ENCODE assay signal across 29 mouse cellular contexts in the genomic region with DNA sequence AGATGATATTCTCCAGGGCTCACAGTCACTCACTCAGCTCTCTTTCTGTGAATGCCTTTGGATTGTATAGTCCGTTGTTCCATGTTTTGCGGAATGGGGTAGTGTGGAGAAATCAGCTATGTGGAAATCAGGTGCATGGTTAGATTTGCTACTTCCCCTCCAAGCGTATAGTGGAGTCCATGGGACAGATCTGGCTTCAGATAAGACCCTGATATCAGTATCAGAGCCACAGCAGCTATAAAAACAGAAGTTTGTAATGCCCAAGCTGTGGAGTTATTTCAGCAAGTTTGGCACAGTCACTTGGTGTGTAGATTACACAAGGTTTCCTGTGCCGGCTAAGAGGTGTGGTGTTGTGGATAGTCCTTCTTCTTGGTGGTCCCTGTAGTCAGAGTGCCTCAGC.
DNase-seq lines count a peak whose midpoint lies in the region; ATAC-seq and TF ChIP-seq lines count a peak whose summit lies in the region.
"Had no signal": no experiment of that assay in that cellular context is flagged by ENCODE, and none has a peak within 500 bp of the region (broad histone marks: within the 10 kb centered on the region; RNA-seq: fewer than 3 reads in every experiment).

No protein-coding gene starts in this region.

- H3K36me3 ChIP-seq in midbrain, embryonic 14.5 days (ENCODE audit: control insufficient read depth, insufficient read depth, low read length), result no peaks in the 10 kb centered on the region
- H3K36me3 ChIP-seq: embryonic facial prominence, embryonic 13.5 days; embryonic facial prominence, embryonic 15.5 days; forebrain, embryonic 10.5 days; forebrain, embryonic 12.5 days; G1E had no signal

- H3K27ac ChIP-seq in layer of hippocampus, adult 2 months, result peak overlapping the region; percentile 90
- H3K27ac ChIP-seq in midbrain, embryonic 14.5 days (replicated peaks; ENCODE audit: low read depth, low read length), result no peak overlapping the region
- H3K27ac ChIP-seq: embryonic facial prominence, embryonic 13.5 days; embryonic facial prominence, embryonic 15.5 days; forebrain, embryonic 10.5 days; forebrain, embryonic 12.5 days had no signal

- H3K4me2 ChIP-seq in midbrain, embryonic 14.5 days (ENCODE audit: low read length), result no peak overlapping the region
- H3K4me2 ChIP-seq: embryonic facial prominence, embryonic 13.5 days; embryonic facial prominence, embryonic 15.5 days; forebrain, embryonic 12.5 days had no signal

- no peak overlapping the region for H3K4me3 ChIP-seq in layer of hippocampus, adult 2 months
- H3K4me3 ChIP-seq in midbrain, embryonic 14.5 days (replicated peaks; ENCODE audit: low read depth, low read length), result no peak overlapping the region
- H3K4me3 ChIP-seq: embryonic facial prominence, embryonic 13.5 days; embryonic facial prominence, embryonic 15.5 days; erythroblast, embryonic 14.5 days; forebrain, embryonic 10.5 days; forebrain, embryonic 12.5 days had no signal

- no peak for TF ChIP-seq CTCF in layer of hippocampus, adult 2 months (conservative IDR thresholded peaks at IDR 0.05)

- no peak overlapping the region for H3K9ac ChIP-seq in midbrain, embryonic 14.5 days (replicated peaks; ENCODE audit: low read length)
- H3K9ac ChIP-seq: embryonic facial prominence, embryonic 13.5 days; embryonic facial prominence, embryonic 15.5 days; forebrain, embryonic 12.5 days had no signal

- H3K27me3 ChIP-seq in midbrain, embryonic 14.5 days (ENCODE audit: control insufficient read depth, insufficient read depth, low read length), result no peaks in the 10 kb centered on the region
- H3K27me3 ChIP-seq: CH12.LX; embryonic facial prominence, embryonic 13.5 days; embryonic facial prominence, embryonic 15.5 days; forebrain, embryonic 12.5 days; Patski had no signal

- DNase-seq in layer of hippocampus, adult 2 months (ENCODE audit: low spot score in 2 of 2), result no peak
- no peak for DNase-seq in layer of hippocampus, adult 9-10 months (ENCODE audit: low spot score)
- peak; percentile 84 for DNase-seq in 416B (ENCODE audit: low read depth)
- DNase-seq in midbrain, embryonic 14.5 days, result no peak
- DNase-seq in adrenal gland, postnatal 4 days (ENCODE audit: low spot score in 2 of 2), result no peak
- DNase-seq: adrenal gland, adult 8-10 months; adrenal gland, postnatal 14 days; adrenal gland, postnatal 36 days; B cell, adult 2 months; cerebellum, adult 11 months; cerebellum, adult 18-20 months; cerebellum, adult 8-10 months; cerebellum, adult 9-11 months; cerebellum, postnatal 14 days; cerebellum, postnatal 36 days; embryo, embryonic 11 days had no signal

- ATAC-seq in granulocyte monocyte progenitor cell, adult 5-6 weeks (replicated peaks; ENCODE audit: poor library complexity, severe bottlenecking), result peak; percentile 81
- ATAC-seq in midbrain, embryonic 14.5 days (ENCODE audit: low FRiP score, low TSS enrichment), result no peak
- ATAC-seq: activated CD4-positive, CD25-positive, alpha-beta regulatory T cell, adult 4 months; CD4-positive, CD25-positive, alpha-beta regulatory T cell, adult 4 months; forebrain, embryonic 14.5 days; forebrain, embryonic 16.5 days; Patski had no signal

- H3K4me1 ChIP-seq in midbrain, embryonic 14.5 days (ENCODE audit: control insufficient read depth, insufficient read depth, low read length), result no peaks in the 10 kb centered on the region
- H3K4me1 ChIP-seq: embryonic facial prominence, embryonic 13.5 days; embryonic facial prominence, embryonic 15.5 days; forebrain, embryonic 10.5 days; forebrain, embryonic 12.5 days had no signal

- 93% methylated on average over 4 of the region's 4 CpGs for WGBS in midbrain, embryonic 14.5 days

- H3K9me3 ChIP-seq in midbrain, embryonic 14.5 days (ENCODE audit: control insufficient read depth, low read length), result no peaks in the 10 kb centered on the region
- H3K9me3 ChIP-seq: embryonic facial prominence, embryonic 13.5 days; embryonic facial prominence, embryonic 15.5 days; forebrain, embryonic 10.5 days; forebrain, embryonic 12.5 days; G1E had no signal
